Mouse (Mus musculus) G1E (cell line): ENCODE measurements around the gene Cul1. TPM values are rescaled to one million over a fixed set of nuclear protein-coding genes. Genes with fewer than 3 reads are reported as not detected.

ENCODE experiments used
- ATAC-seq: 2 replicates; pipeline ENCODE4 v1.8.0; 2016; ENCODE audit warnings: mild to moderate bottlenecking; ENCODE audit not compliant: insufficient number of reproducible peaks, poor library complexity, low FRiP score, severe bottlenecking; ENCODE audit errors: extremely low read depth
- DNase-seq: peaks from one replicate; pipeline ENCODE4 v3.0.0; 2012; ENCODE audit warnings: low spot score
- H3K27me3 ChIP-seq: 2 replicates; pipeline ENCODE4 v1.6.1; 2012; ENCODE audit warnings: mild to moderate bottlenecking, low read length, inconsistent platforms; ENCODE audit not compliant: insufficient read depth
- H3K36me3 ChIP-seq: replicated peaks from 2 replicates; pipeline ENCODE3; 2012; ENCODE audit warnings: mild to moderate bottlenecking, inconsistent platforms
- H3K4me1 ChIP-seq: 2 replicates; pipeline ENCODE4 v1.6.1; 2012; ENCODE audit warnings: low read depth, low read length, inconsistent platforms, mixed read lengths; ENCODE audit not compliant: insufficient read depth
- H3K4me3 ChIP-seq: 2 replicates; pipeline ENCODE4 v1.5.1; 2012; ENCODE audit warnings: low read depth, mild to moderate bottlenecking, inconsistent platforms, low read length, moderate library complexity, mixed read lengths
- H3K9me3 ChIP-seq: replicated peaks from 2 replicates; pipeline ENCODE4 v1.6.1; 2012; ENCODE audit warnings: inconsistent platforms
- CTCF ChIP-seq: IDR thresholded peaks from 2 replicates; pipeline ENCODE4 v1.5.1; 2012; ENCODE audit warnings: low read depth, low read length, inconsistent platforms, mixed read lengths
- GATA1 ChIP-seq: IDR thresholded peaks from 2 replicates; pipeline ENCODE4 v1.6.1; 2012; ENCODE audit warnings: borderline replicate concordance, low read length, inconsistent platforms, mixed read lengths
- GATA2 ChIP-seq: IDR thresholded peaks from 2 replicates; pipeline ENCODE4 v1.6.1; 2012; ENCODE audit warnings: low read depth, low read length, inconsistent platforms, borderline replicate concordance
- POLR2AphosphoS5 ChIP-seq: IDR thresholded peaks from 2 replicates; pipeline ENCODE4 v1.6.1; 2012; ENCODE audit warnings: low read depth, low read length, inconsistent platforms; ENCODE audit not compliant: insufficient replicate concordance
- TAL1 ChIP-seq: conservative IDR thresholded peaks from 2 replicates; pipeline ENCODE4 v1.6.1; 2012; ENCODE audit warnings: low read depth, low read length, inconsistent platforms, mixed read lengths
- polyA plus RNA-seq: library from polyadenylated mRNA; stranded (reverse); fragments of >175 nt; gene quantifications from 2 replicates; pipeline ENCODE4 v1.2.3, GENCODE M21; 2012
- total RNA-seq, 2 experiments: library from RNA; stranded (forward) in 1 of 2; stranded (reverse) in 1 of 2; fragments of 200-1000 nt in 1 of 2; fragments of >200 nt in 1 of 2; fragmentation: Nextera tagmentation in 1 of 2; gene quantifications; 2 replicates each; pipeline ENCODE4 v1.2.3; 2014 to 2017

The Cul1 gene
- total and polyA plus RNA-seq, 3 experiments: 22.6 to 184 (median 144) TPM

- H3K4me3 ChIP-seq: no peak overlapping the region
- H3K36me3 ChIP-seq: peaks cover 19% of the 10 kb centered on the region
- H3K9me3 ChIP-seq: no peaks in the 10 kb centered on the region
- DNase-seq: no peak
- no peak for TF ChIP-seq GATA1
- TF ChIP-seq GATA2: no peak
- TF ChIP-seq CTCF: no peak
- no peak for TF ChIP-seq POLR2AphosphoS5
- no peak for TF ChIP-seq TAL1
- H3K4me1 ChIP-seq: peaks cover 15% of the 10 kb centered on the region
- ATAC-seq: no peak
- no peaks in the 10 kb centered on the region for H3K27me3 ChIP-seq
Measured at GRCm38 (mm10) chr6:47467058-47467457, 13.9 kb downstream of the Cul1 start.

GRCm38 (mm10) chr6:47469760-47470159, 16.6 kb downstream of the Cul1 start:
- Histone ChIP-seq H3K4me3 (no peak overlapping the region), H3K27me3 (no peaks in the 10 kb centered on the region), H3K9me3 (no peaks in the 10 kb centered on the region), H3K36me3 (peaks cover 10% of the 10 kb centered on the region), H3K4me1 (peaks cover 6% of the 10 kb centered on the region)
- ATAC-seq: no peak
- no peak for DNase-seq
- TF ChIP-seq POLR2AphosphoS5 (no peak), GATA1 (no peak), CTCF (no peak), GATA2 (no peak), TAL1 (no peak)

GRCm38 (mm10) chr6:47472444-47472843, 19.2 kb downstream of the Cul1 start:
- DNase-seq (no peak), ATAC-seq (no peak)
- no peaks in the 10 kb centered on the region for H3K27me3 ChIP-seq
- H3K4me3 ChIP-seq: no peak overlapping the region
- H3K36me3 ChIP-seq: peaks cover 4% of the 10 kb centered on the region
- H3K4me1 ChIP-seq: no peaks in the 10 kb centered on the region
- TF ChIP-seq POLR2AphosphoS5: no peak
- no peak for TF ChIP-seq GATA1
- TF ChIP-seq TAL1: no peak
- TF ChIP-seq CTCF: no peak
- no peak for TF ChIP-seq GATA2
- H3K9me3 ChIP-seq: no peaks in the 10 kb centered on the region

- Histone ChIP-seq H3K27me3 (no peaks in the 10 kb centered on the region), H3K9me3 (no peaks in the 10 kb centered on the region), H3K4me1 (peaks cover 4% of the 10 kb centered on the region; the same call in 1 of the 2 replicates), H3K4me3 (no peak overlapping the region), H3K36me3 (peaks cover 33% of the 10 kb centered on the region)
- no peak for TF ChIP-seq CTCF
- TF ChIP-seq POLR2AphosphoS5: no peak
- TF ChIP-seq GATA1: no peak
- no peak for TF ChIP-seq TAL1
- no peak for TF ChIP-seq GATA2
- DNase-seq (no peak), ATAC-seq (no peak)
Measured at GRCm38 (mm10) chr6:47482027-47482426, 28.8 kb downstream of the Cul1 start.

GRCm38 (mm10) chr6:47494562-47494961, 41.4 kb downstream of the Cul1 start:
- Histone ChIP-seq H3K27me3 (no peaks in the 10 kb centered on the region), H3K36me3 (peaks cover 40% of the 10 kb centered on the region), H3K4me3 (no peak overlapping the region), H3K9me3 (no peaks in the 10 kb centered on the region), H3K4me1 (no peaks in the 10 kb centered on the region)
- no peak for DNase-seq
- no peak for TF ChIP-seq POLR2AphosphoS5
- no peak for TF ChIP-seq GATA1
- TF ChIP-seq GATA2: no peak
- TF ChIP-seq CTCF: no peak
- no peak for TF ChIP-seq TAL1
- ATAC-seq: no peak

GRCm38 (mm10) chr6:47520030-47520429, 66.8 kb downstream of the Cul1 start:
- peaks cover 96% of the 10 kb centered on the region for H3K36me3 ChIP-seq
- TF ChIP-seq CTCF (no peak), POLR2AphosphoS5 (no peak), GATA1 (no peak), TAL1 (no peak), GATA2 (no peak)
- no peak overlapping the region for H3K4me3 ChIP-seq
- 0 out of 2 replicates have a peak, but pooled peaks cover 2% of the 10 kb centered on the region for H3K4me1 ChIP-seq
- DNase-seq: no peak
- H3K27me3 ChIP-seq: no peaks in the 10 kb centered on the region
- no peaks in the 10 kb centered on the region for H3K9me3 ChIP-seq
- ATAC-seq: no peak

- peaks cover 95% of the 10 kb centered on the region for H3K36me3 ChIP-seq
- TF ChIP-seq CTCF (no peak), GATA2 (no peak), TAL1 (no peak), GATA1 (no peak), POLR2AphosphoS5 (no peak)
Measured at GRCm38 (mm10) chr6:47522431-47522830, 69.2 kb downstream of the Cul1 start.

More at GRCm38 (mm10) chr6:47522431-47522830, 69.2 kb downstream of the Cul1 start:
- DNase-seq (no peak), ATAC-seq (no peak)
- no peaks in the 10 kb centered on the region for H3K9me3 ChIP-seq
- H3K4me1 ChIP-seq: 0 out of 2 replicates have a peak, but pooled peaks cover 2% of the 10 kb centered on the region
- H3K27me3 ChIP-seq: no peaks in the 10 kb centered on the region
- H3K4me3 ChIP-seq: no peak overlapping the region
